Mouse (Mus musculus): ENCODE data around the gene Hist1h2be. TPM values are rescaled to one million over a fixed set of nuclear protein-coding genes. Genes with fewer than 3 reads are reported as not detected.
"Not testable (repeated sequence)": the region's sequence is repeated elsewhere in the genome, so short reads cannot be mapped to it uniquely, and the experiment has no call there.

Gene Hist1h2be
- polyA plus RNA-seq, 1 experiment from 2014 or later, result 0.44 TPM

- Histone ChIP-seq H3K27me3 (replicated peaks; ENCODE audit: insufficient read depth, low read length) (no peaks in the 10 kb centered on the region), H3K4me1 (ENCODE audit: insufficient read depth, low read depth, low read length) (no peaks in the 10 kb centered on the region), H3K36me3 (ENCODE audit: insufficient read depth, low read length) (no peaks in the 10 kb centered on the region), H3K4me3 (ENCODE audit: low read depth, low read length) (peak overlapping the region; percentile 56), H3K27ac (ENCODE audit: low read length) (peak overlapping the region; percentile 94), H3K4me2 (replicated peaks; ENCODE audit: low read depth, low read length) (peak overlapping the region; percentile 98), H3K9ac (replicated peaks; ENCODE audit: low read depth) (peak overlapping the region; percentile 66), H3K9me3 (ENCODE audit: low read length) (no peaks in the 10 kb centered on the region)
- no peak for DNase-seq (ENCODE audit: low spot score)
- ATAC-seq, result no peak
- 15% methylated on average over 9 of the region's 9 CpGs for WGBS
- TF ChIP-seq EP300 (IDR thresholded peaks at IDR 0.05), result no peak; the same call in 1 of the 2 replicates
- no peak for TF ChIP-seq CTCF (IDR thresholded peaks at IDR 0.05)
These were observed 66.5 kb downstream of the Hist1h2be start for GRCm38 (mm10) chr13:23554393-23554792.

GRCm38 (mm10) chr13:23552962-23553361 is 68.0 kb downstream of the Hist1h2be start, which contains the start of gene Hist1h1d:
TSS of gene Hist1h1d (plus strand) at chr13:23553262.
- Histone ChIP-seq H3K4me1 (ENCODE audit: insufficient read depth, low read depth, low read length) (no peaks in the 10 kb centered on the region), H3K9me3 (ENCODE audit: low read length) (no peaks in the 10 kb centered on the region), H3K27me3 (replicated peaks; ENCODE audit: insufficient read depth, low read length) (no peaks in the 10 kb centered on the region), H3K9ac (replicated peaks; ENCODE audit: low read depth) (no peak within 1 kb of the TSS), H3K4me3 (ENCODE audit: low read depth, low read length) (0 out of 2 replicates have a peak within 1 kb of the TSS, but pooled peaks have one; percentile 56), H3K36me3 (ENCODE audit: insufficient read depth, low read length) (no peaks in the 10 kb centered on the region), H3K27ac (ENCODE audit: low read length) (peak within 1 kb of the TSS; percentile 94; the same call in 1 of the 2 replicates), H3K4me2 (replicated peaks; ENCODE audit: low read depth, low read length) (peak within 1 kb of the TSS; percentile 98; the same call in 1 of the 2 replicates)
- no peak for ATAC-seq
- no peak for TF ChIP-seq CTCF (IDR thresholded peaks at IDR 0.05)
- no peak for TF ChIP-seq EP300 (IDR thresholded peaks at IDR 0.05)
- DNase-seq (ENCODE audit: low spot score), result no peak

GRCm38 (mm10) chr13:23551931-23552914 is 68.7 kb downstream of the Hist1h2be start:
- H3K4me3 ChIP-seq (ENCODE audit: low read depth, low read length), result peak overlapping the region; percentile 41
- TF ChIP-seq EP300 (IDR thresholded peaks at IDR 0.05) (no peak), CTCF (IDR thresholded peaks at IDR 0.05) (no peak)
- WGBS, result 38% methylated on average over 8 of the region's 8 CpGs
- DNase-seq (ENCODE audit: low spot score) (peak; percentile 4), ATAC-seq (no peak)
- H3K27me3 ChIP-seq (replicated peaks; ENCODE audit: insufficient read depth, low read length), result no peaks in the 10 kb centered on the region
- H3K9me3 ChIP-seq (ENCODE audit: low read length), result no peaks in the 10 kb centered on the region
- no peaks in the 10 kb centered on the region for H3K36me3 ChIP-seq (ENCODE audit: insufficient read depth, low read length)
- H3K4me1 ChIP-seq (ENCODE audit: insufficient read depth, low read depth, low read length), result no peaks in the 10 kb centered on the region
- peak overlapping the region; percentile 59 for H3K4me2 ChIP-seq (replicated peaks; ENCODE audit: low read depth, low read length)
- no peak overlapping the region for H3K9ac ChIP-seq (replicated peaks; ENCODE audit: low read depth)
- peak overlapping the region; percentile 75; the same call in 1 of the 2 replicates for H3K27ac ChIP-seq (ENCODE audit: low read length)

DNA sequence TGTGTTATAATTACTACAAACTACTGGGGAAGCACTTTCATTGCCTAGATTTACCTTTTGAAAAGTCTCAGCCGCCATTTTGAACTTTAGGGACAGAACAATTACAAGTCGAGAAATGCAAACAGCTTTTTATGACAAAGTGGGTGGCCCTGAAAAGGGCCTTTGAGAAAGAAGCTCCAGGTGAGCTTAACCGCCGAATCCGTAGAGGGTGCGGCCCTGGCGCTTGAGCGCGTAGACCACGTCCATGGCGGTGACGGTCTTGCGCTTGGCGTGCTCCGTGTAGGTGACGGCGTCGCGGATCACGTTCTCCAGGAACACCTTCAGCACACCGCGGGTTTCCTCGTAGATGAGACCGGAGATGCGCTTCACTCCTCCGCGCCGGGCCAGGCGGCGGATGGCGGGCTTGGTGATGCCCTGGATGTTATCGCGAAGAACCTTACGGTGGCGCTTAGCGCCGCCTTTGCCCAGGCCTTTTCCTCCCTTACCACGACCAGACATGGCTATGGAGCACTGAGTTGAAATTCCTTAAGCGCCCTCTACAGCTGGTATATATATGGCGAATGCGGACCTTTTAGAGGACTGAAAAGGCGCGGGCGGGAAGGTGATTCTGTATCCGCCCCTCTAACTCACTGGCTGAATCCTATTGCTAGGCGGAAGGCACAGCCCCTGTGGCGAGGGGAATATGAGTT is 69.6 kb downstream of the Hist1h2be start, which contains the start of gene Hist1h4f:
Gene Hist1h4f (minus strand): TSS at position 503 of the 689 bp plus-strand sequence.
- peak; percentile 77 for ATAC-seq
- WGBS, result under 1% methylated on average over 47 of the region's 47 CpGs
- Histone ChIP-seq H3K27ac (ENCODE audit: low read length) (peak within 1 kb of the TSS; percentile 75), H3K4me2 (replicated peaks; ENCODE audit: low read depth, low read length) (peak within 1 kb of the TSS; percentile 59), H3K9ac (replicated peaks; ENCODE audit: low read depth) (peak within 1 kb of the TSS; percentile 43), H3K4me3 (ENCODE audit: low read depth, low read length) (peak within 1 kb of the TSS; percentile 41)
- TF ChIP-seq EP300 (IDR thresholded peaks at IDR 0.05), result peak; percentile 89
- TF ChIP-seq CTCF (IDR thresholded peaks at IDR 0.05), result peak; percentile 66
- not testable (repeated sequence) for H3K9me3 ChIP-seq (ENCODE audit: low read length); H3K4me1 ChIP-seq (ENCODE audit: insufficient read depth, low read depth, low read length); H3K36me3 ChIP-seq (ENCODE audit: insufficient read depth, low read length); H3K27me3 ChIP-seq (replicated peaks; ENCODE audit: insufficient read depth, low read length)
- DNase-seq (ENCODE audit: low spot score), result peak; percentile 97

DNA sequence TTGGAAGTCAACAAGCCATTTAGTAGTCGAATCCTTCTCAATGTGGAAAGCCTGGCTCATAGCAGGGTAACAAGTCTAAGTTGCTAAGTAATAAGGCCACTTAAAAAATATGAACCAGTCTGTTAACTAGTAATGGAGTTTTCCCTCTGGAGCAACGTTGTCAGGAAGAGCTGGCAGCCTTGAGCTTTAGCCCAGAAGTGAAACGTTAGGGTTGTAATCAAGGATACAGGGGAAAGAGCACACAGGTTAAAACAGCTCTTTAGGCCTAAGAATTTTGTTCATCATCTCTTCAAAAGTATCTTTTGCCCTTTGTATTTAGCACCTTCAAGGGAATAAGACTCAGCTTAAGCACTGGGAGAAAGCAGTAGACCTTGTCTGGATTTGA is 70.2 kb downstream of the Hist1h2be start:
- Histone ChIP-seq H3K4me1 (ENCODE audit: insufficient read depth, low read depth, low read length) (no peaks in the 10 kb centered on the region), H3K27ac (ENCODE audit: low read length) (peak overlapping the region; percentile 75), H3K4me3 (ENCODE audit: low read depth, low read length) (peak overlapping the region; percentile 41), H3K36me3 (ENCODE audit: insufficient read depth, low read length) (no peaks in the 10 kb centered on the region), H3K4me2 (replicated peaks; ENCODE audit: low read depth, low read length) (peak overlapping the region; percentile 59), H3K27me3 (replicated peaks; ENCODE audit: insufficient read depth, low read length) (no peaks in the 10 kb centered on the region), H3K9me3 (ENCODE audit: low read length) (no peaks in the 10 kb centered on the region), H3K9ac (replicated peaks; ENCODE audit: low read depth) (no peak overlapping the region)
- TF ChIP-seq CTCF (IDR thresholded peaks at IDR 0.05) (no peak), EP300 (IDR thresholded peaks at IDR 0.05) (no peak)
- 0% methylated on average over 3 of the region's 3 CpGs for WGBS
- no peak for DNase-seq (ENCODE audit: low spot score)
- no peak for ATAC-seq

- no peak overlapping the region for H3K9ac ChIP-seq (replicated peaks; ENCODE audit: low read depth)
- no peaks in the 10 kb centered on the region for H3K27me3 ChIP-seq (replicated peaks; ENCODE audit: insufficient read depth, low read length)
- no peaks in the 10 kb centered on the region for H3K9me3 ChIP-seq (ENCODE audit: low read length)
- H3K4me1 ChIP-seq (ENCODE audit: insufficient read depth, low read depth, low read length), result no peaks in the 10 kb centered on the region
- WGBS, result 49% methylated on average over 5 of the region's 5 CpGs
- no peaks in the 10 kb centered on the region for H3K36me3 ChIP-seq (ENCODE audit: insufficient read depth, low read length)
- no peak for DNase-seq (ENCODE audit: low spot score)
- H3K4me3 ChIP-seq (ENCODE audit: low read depth, low read length), result no peak overlapping the region
- ATAC-seq, result no peak
- no peak overlapping the region for H3K4me2 ChIP-seq (replicated peaks; ENCODE audit: low read depth, low read length)
- no peak overlapping the region for H3K27ac ChIP-seq (ENCODE audit: low read length)
- TF ChIP-seq EP300 (IDR thresholded peaks at IDR 0.05) (no peak), CTCF (IDR thresholded peaks at IDR 0.05) (no peak)
These were observed 74.2 kb downstream of the Hist1h2be start for GRCm38 (mm10) chr13:23546694-23547093.

GRCm38 (mm10) chr13:23544787-23545120 is 76.2 kb downstream of the Hist1h2be start:
- not testable (repeated sequence) for ATAC-seq; DNase-seq (ENCODE audit: low spot score); H3K36me3 ChIP-seq (ENCODE audit: insufficient read depth, low read length); H3K27ac ChIP-seq (ENCODE audit: low read length); H3K9ac ChIP-seq (replicated peaks; ENCODE audit: low read depth); H3K4me1 ChIP-seq (ENCODE audit: insufficient read depth, low read depth, low read length); H3K9me3 ChIP-seq (ENCODE audit: low read length); H3K27me3 ChIP-seq (replicated peaks; ENCODE audit: insufficient read depth, low read length)
- Histone ChIP-seq H3K4me3 (ENCODE audit: low read depth, low read length) (peak overlapping the region; percentile 49), H3K4me2 (replicated peaks; ENCODE audit: low read depth, low read length) (peak overlapping the region; percentile 63)
- under 1% methylated on average over 11 of the region's 14 CpGs for WGBS
